Mouse (Mus musculus) lung, postnatal 4 days (tissue): ENCODE results near the gene Spata31d1a.
"Not testable (repeated sequence)": the region's sequence is repeated elsewhere in the genome, so short reads cannot be mapped to it uniquely, and the experiment has no call there.

Source experiments
- DNase-seq, 2 experiments: peaks; one replicate each; pipeline ENCODE4 v3.0.0; 2021

Gene Spata31d1a

DNA sequence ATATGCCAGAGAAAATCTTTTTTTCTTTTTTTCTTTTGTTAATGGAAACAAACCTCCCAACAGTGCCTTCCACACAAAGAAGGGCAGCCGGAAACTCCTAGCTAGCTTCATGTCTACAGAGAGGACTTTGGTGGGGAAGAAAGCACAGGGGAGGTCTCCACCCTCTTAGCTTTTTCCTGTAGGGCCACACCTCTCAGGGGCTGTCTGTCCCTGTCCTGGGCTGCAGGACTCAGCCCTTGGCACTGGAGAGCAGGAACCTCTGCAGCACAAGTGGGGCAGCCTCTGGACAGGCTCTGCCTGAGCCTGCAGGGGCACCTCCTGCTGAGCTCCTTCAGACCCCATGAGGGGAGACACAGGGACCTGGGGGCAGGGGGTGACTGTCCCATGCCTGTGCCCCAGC, 10.0 kb downstream of the Spata31d1a start:
- DNase-seq, result not testable (repeated sequence)

- no peak for DNase-seq
Measured at GRCm38 (mm10) chr13:59699131-59699530, 11.0 kb downstream of the Spata31d1a start.

DNA sequence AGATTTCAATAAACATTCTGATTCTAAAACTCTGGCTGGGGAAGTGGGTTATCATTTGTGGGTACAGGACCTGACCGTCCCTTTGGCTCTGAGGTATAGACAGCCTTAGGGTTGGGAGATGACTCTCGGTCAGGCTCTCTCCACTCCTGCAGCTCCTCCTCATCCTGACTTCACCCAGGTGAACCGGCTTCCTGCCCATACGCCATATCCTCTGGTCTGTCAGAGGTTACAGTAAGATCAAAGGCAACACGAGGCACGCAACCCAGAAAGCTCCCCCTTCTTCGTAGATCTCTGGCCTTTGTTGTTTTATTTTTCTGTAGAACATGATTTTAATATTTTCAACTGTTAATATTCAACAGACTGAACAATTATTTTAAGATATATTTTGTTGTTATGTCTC, 14.3 kb downstream of the Spata31d1a start:
- DNase-seq, result no peak

- no peak for DNase-seq
Measured at GRCm38 (mm10) chr13:59694008-59694407, 16.1 kb downstream of the Spata31d1a start, which contains the start of gene 4921517D22Rik. Gene 4921517D22Rik, minus strand, starts transcription at chr13:59694108.

- DNase-seq, result no peak
Measured at GRCm38 (mm10) chr13:59691478-59691877, 18.7 kb downstream of the Spata31d1a start.

DNA sequence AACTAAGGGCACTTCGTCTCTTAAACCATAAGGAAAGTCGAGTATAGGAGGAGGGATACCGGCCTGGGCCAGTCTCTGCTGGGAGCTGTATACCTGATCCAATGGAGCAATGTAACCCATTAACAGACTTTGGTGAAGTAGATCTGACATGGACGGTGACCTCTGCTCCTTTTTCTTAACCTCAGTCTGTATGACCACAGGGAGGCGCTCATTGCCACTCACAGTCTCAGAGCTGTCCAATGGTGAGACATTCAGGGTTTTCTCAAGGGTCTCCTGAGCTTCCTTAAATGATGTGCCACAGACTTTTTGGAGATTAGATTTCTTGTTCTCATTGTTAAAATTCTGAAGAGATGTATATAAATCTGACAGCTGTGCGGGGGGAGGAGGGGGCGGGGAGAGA, 19.6 kb downstream of the Spata31d1a start:
- no peak for DNase-seq

GRCm38 (mm10) chr13:59689843-59690242, 20.3 kb downstream of the Spata31d1a start:
- no peak for DNase-seq

DNA sequence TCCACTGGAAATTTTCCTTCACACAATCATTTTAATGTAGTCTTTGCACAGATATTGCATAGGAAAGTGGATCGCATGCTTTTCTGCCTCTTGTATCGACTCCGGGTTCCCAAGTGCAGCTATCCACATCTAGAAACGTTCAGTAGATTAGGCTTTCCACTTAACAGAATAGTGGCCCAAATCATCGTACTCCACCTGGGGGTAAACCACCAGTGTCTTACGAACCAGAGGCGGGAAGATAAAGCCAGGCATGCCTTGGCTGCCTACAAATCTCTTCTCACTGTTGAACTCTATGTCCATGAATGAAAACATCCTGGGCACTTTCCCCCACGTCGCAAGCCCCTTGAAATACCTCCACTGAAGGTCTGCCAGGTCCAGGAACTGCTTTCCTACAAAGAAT, 20.8 kb downstream of the Spata31d1a start:
- no peak for DNase-seq

DNA sequence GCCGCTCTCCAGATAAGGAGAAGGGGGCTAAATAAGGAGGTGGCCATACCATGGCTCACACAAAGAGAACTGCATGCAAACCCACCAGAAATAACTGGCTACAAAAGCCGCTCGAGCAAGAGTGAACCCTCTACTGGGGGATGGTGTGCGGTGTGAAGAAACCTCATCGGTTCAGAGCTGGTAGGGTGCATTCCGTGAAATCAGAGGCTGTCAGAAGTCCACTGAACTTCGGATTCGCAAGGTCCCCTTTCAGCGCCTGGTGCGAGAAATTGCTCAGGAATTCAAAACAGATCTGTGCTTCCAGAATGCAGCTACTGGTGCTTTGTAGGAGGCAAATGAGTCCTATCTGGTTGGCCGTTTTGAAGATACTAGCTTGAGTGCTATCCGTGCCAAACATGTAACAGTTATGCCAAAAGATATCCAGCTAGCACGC, 21.8 kb downstream of the Spata31d1a start:
- peak; percentile 26 to 40 for DNase-seq

- no peak for DNase-seq
Measured at GRCm38 (mm10) chr13:59685236-59685635, 24.9 kb downstream of the Spata31d1a start.

- no peak for DNase-seq
Measured at GRCm38 (mm10) chr13:59682629-59683028, 27.5 kb downstream of the Spata31d1a start.

DNA sequence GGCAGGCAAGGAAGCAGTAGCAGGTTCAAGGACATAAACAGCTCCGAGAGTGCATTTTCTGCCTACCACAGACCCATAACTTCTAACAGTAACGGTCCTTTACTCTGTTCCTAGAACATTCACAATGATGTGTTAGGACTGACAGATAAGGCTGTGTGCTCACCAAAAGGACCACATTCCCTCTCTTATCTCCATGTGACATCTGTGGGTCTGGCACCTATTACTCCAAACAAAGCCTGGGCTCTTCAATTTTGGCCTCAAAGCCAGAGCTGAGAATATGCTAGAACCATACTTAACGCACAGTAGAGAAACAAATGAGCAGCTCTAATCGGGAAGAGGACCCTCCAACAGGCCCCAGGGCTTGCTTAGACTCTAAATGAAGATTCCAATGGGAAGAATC, 30.2 kb downstream of the Spata31d1a start:
- DNase-seq, result no peak

DNA sequence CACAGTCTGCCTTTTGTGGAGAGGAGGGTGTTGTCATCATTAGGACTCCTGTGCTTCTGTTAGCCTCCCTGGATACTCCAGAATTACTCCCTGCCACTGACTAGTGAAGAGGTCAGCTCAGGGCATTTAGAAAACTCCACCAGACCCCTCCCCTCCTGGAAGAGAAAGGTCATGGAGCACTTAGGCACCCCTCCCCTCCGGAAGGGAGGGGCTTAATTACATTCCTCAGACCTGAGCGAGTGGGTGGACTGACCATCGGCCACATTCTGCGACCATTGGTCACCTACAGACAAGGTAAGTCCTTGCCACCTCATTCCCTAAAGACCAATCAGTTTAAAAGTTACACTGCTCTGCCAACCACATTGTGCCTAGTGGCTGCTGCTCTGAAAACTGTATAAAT, 30.8 kb downstream of the Spata31d1a start:
- no peak for DNase-seq

DNA sequence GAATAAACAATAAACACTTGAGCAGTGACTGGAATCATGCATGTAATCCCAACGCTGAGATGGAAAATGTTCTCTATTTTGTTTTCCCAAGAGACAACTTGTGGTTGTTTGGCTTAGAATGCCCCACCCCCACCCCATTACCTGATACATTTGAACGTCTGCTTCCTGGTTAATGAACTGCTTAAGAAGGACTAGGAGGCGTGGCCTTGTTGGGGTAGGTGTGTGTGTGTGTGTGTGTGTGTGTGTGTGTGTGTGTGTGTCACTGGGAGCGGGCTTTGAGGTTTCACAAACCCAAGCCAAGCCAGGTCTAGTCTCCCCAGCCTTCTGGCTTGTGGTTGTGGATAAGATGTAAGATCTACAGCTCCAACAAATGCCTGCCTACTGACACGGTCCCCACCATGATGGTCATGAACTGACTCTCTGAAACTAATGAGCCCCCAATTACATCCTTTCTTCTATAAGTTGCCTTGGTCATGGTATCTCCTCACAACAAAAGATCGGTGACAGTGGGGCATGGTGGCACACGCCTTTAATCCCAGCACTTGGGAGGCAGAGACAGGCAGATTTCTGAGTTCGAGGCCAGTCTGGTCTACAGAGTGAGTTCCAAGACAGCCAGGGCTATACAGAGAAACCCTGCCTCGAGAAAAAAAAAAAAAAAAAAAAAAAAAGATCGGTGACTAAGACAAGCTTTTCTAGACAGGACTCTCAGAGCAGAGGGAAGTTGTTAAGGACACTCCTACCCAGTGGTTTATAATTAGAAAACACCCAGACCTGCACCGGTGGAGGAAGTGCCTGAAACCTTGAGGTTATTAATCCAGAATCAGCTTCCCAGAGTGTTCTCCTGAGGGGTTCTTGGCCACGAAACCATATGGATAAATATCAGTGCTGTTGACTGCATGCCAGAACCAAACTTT, 33.6 kb downstream of the Spata31d1a start:
- no peak for DNase-seq

GRCm38 (mm10) chr13:59675151-59676011, 34.7 kb downstream of the Spata31d1a start, which contains the start of gene Golm1:
Gene Golm1, minus strand, starts transcription at chr13:59675811.
- peak; percentile 81 to 87 for DNase-seq

DNA sequence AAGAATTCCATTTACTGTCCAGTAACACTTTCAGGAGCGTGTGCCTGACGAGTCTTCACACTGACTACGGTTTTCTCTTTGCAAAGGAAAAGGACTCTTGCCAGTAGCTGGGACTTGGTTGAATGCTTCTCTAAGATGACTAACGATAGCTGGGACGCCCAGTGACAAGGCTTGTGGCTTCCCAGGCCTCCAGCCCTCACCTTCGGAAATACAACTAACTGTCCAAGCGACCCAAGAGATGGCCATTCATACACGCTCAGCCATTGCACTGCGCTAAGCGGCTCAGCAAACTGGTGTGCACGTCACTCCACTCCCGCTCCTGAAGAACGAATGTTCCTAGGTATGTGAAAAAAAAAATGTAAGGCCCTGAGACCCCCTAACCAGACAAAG, 35.4 kb downstream of the Spata31d1a start:
- DNase-seq, result no peak

DNA sequence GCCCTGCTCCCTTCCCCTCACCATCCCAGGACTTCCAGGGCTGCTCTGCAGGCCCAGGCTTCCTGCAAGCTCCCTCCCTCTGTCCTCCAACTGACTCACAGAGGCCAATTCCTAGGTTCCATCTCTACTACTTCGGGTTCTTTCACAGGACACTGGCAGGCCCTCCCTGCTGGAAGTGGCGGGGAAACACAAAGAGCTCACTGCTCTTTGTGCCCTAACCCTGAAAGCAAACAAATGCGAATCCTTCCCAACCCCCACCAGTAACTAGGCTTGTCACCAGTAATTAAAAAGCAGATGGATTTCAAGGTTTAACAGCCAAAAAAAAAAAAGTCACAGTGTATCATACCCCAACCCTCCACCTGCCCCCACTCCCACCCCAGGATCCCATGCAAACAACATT, 35.9 kb downstream of the Spata31d1a start:
- no peak for DNase-seq

GRCm38 (mm10) chr13:59673597-59673996, 36.5 kb downstream of the Spata31d1a start:
- no peak for DNase-seq

DNA sequence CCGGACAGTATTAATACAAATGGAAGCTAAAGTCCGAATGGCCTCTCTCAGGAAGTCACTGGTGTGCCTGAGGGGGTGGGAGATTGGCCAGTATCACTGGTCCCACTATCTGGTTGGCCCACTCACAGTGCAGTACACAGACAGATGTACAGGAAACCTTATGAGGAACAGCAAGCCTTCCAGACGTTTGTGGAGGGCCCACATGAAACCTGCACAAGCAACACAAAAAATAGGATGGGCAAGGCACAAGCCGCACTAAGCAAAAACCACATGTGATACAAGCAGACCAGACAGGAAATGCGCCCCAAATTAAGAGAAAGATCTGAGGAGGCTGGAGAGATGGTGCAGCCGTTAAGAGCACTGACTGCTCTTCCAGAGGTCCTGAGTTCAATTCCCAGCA, 37.9 kb downstream of the Spata31d1a start:
- no peak for DNase-seq

GRCm38 (mm10) chr13:59671521-59671920, 38.6 kb downstream of the Spata31d1a start:
- no peak for DNase-seq

DNA sequence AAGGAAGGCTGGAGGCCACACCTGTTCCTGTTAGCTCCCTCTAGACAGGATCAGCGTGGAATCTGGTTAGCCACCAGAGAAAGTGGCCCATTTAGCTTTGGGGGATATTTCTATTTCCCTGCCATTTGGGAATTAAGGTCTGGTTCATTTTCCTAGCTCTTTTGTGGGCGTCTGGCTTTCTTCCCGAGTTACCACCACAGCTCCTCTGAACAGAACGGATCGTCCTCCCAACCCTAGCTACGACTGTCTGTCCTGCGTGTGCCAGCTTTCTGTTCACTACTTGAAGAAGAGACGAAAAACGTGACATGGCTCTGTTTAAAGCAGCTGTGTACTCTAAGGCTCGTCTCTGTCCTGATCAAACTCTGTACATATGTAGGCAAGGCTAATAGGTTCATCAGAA, 40.2 kb downstream of the Spata31d1a start:
- DNase-seq, result no peak

DNA sequence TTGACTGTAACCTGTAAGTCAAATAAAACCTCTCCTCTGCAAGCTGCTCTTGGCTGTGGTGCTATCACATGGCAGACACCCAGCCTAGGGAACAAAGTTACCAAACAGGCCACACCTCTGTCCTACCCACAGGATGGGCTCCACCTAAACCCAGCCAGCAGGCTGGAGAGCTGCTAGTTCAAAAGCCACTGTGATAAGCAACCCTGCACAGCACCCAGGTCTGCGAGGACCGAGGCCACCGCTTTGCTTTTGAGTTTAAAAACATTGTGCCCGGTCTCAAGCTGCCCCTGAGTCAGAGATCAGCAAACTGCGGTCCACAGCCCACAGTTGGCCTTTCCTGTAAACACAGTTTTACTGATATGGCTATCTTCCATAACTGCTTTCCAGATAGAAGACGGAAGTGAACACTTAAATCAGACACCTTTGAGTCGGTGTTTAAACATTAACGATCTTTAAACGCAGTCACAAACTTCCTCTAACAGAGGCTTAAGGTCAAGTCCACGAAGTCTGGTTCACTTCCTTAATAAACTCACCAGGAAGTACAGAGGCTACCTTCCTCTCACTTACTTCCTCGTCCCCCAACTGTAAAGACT, 41.5 kb downstream of the Spata31d1a start:
- DNase-seq, result peak; percentile 63 to 71

- no peak for DNase-seq
Measured at GRCm38 (mm10) chr13:59667763-59668162, 42.4 kb downstream of the Spata31d1a start.
